Mouse (Mus musculus): ENCODE data around the gene Igfbp6. TPM values are rescaled to one million over a fixed set of nuclear protein-coding genes. Genes with fewer than 3 reads are reported as not detected.

Gene Igfbp6
- polyA plus RNA-seq (2014; fragmentation: Illumina TruSeq; extraction: RNeasy Lipid Tissue Mini Kit (QIAGEN cat#74804); ENCODE audit: low read depth, low replicate concordance) = not detected

DNA sequence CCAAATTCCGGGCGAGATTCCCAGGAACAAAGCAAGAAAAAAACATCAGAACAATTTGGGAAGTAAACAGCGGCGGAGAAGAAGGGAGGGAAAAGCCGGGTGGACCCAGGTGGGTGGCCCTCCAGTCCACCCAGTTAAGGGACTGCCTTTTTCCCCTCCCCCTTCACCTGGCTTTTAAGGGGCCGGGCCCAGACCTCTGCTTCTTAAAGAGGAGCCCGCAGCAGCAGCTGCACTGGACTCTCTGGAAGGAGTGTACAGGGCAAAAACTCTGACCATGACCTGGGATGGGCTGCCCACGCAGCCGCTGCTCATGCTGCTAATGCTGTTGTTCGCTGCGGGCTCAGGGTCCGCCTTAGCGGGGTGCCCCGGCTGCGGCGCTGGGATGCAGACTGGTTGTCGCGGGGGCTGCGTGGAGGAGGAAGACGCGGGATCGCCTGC is at the start of gene Igfbp6:
TSS of gene Igfbp6 (plus strand) at position 89 of the 438 bp plus-strand sequence.

DNA sequence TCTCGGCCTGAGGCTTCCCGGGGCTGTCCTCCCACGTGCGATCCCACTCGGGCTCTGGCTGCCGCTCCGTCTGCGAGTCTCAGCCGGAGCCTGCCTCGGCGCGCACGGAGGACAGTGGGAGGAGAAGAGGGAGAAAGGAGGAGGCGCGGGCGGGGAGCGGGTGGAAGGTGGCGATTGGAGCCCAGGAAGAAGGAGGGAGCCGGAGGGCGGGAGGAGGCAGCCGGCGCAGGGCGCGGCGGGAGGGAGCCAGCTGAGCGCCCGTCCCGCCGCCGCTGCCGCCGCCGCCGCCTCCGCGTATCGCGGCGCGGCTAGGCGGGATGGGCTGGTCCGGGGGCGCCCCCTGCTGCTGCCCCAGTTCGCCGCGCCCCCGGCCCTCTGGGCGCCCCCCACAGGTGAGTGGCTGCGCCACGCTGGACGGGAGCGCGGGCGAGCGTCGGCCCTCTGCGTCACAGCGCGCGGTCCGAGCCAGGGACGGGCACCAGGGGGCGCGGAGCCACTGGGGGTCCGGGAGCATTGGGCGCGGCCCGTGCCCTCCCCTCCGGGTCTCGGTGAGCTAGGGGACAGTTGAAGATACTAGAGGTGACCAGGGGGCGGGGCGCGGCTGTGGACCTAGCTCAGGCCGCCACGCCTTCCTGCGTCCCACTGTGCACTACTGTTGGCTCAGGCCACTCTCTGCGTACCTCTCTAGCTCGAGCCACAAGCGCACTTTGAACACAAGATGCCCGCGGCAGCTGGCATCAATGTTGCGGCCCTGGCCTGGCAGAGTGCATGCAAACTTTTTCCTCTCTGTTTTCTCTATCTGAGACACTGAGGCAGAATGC is 43.8 kb upstream of the Igfbp6 start, which contains the start of gene Tns2:
TSS of gene Tns2 (plus strand) at position 253 of the 821 bp plus-strand sequence.

DNA sequence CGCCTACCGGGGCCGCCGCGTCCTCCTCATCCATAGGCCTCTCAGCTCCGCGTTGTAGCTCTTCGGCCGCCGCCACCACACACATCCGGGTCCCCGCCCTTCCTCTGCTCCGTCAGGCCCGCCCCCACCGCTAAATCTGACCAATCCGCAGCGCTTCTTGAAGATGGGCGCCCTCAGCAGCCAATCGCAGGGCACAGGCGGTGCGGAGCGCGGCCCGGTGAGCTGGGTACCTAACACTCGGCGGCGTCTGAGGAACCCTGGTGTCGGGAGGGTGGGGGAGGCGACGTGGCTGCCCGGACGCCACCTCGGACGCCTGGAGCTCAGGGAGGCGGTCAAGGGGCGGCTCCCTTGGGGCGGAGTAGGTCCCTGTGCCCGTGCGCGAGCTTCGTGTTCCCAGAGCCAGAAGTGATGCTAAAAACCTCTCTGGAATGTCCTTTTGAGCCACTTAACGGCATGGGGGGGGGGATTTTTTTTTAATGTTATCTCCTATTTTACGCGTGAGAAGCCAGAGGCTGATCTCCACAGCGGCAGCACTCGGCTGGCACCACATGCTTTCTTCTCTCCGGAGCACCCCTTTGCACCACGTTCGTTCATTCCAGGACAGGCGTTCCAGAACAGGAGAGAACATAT is 7.9 kb upstream of the Igfbp6 start, which contains the start of gene Spryd3:
TSS of gene Spryd3 (minus strand) at position 106 of the 630 bp plus-strand sequence.

DNA sequence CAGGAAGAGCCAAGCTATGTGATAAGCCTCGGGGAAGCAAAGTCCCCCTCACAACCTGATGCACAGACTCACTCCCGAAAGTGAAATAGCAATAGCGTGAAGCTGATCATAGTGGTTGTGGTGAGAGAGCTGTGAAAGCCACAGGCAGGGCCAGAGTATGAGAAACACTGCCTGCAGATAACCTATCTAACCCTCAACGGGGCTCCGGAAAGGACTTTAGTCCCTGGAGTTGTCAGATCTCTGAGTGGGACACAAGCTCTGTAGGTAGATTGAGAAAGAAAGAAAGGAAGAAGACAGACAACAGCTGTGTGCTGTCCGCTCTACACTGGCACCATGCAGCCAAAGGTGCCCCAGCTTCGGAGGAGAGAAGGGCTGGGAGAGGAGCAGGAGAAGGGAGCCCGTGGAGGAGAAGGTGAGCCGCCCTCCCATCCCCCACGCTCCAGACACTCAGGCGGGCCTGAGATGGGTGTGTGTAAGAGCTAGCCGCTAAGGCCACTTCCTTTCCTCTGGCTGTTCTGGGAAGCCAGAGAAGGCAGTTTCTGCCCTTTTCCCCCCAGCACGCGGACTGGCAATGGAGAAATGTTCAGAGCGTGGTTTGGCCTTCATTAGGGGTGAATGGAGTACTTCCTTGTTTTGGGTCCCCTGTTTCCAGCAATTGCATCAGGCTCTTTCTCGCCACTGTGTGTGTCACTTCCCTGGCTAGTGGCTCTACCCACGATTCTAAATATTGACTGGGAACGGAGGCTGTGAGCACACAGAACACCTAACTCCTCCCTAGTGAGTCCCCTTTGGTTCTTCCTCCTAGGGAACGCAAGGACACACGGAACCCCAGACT is 6.4 kb downstream of the Igfbp6 start, which contains the start of gene Soat2:
TSS of gene Soat2 (plus strand) at position 226 of the 835 bp plus-strand sequence.

Other genes starting within 250 kb of the Igfbp6 start
- not detected for gene Krt4, start 219.6 kb upstream of the Igfbp6 start, polyA plus RNA-seq (2014; fragmentation: Illumina TruSeq; extraction: RNeasy Lipid Tissue Mini Kit (QIAGEN cat#74804); ENCODE audit: low read depth, low replicate concordance)
- not detected for gene Krt79, start 204.0 kb upstream of the Igfbp6 start, polyA plus RNA-seq (2014; fragmentation: Illumina TruSeq; extraction: RNeasy Lipid Tissue Mini Kit (QIAGEN cat#74804); ENCODE audit: low read depth, low replicate concordance)
- gene Krt78, start 190.1 kb upstream of the Igfbp6 start, polyA plus RNA-seq (2014; fragmentation: Illumina TruSeq; extraction: RNeasy Lipid Tissue Mini Kit (QIAGEN cat#74804); ENCODE audit: low read depth, low replicate concordance) = not detected
- gene Krt8, start 139.9 kb upstream of the Igfbp6 start, polyA plus RNA-seq (2014; fragmentation: Illumina TruSeq; extraction: RNeasy Lipid Tissue Mini Kit (QIAGEN cat#74804); ENCODE audit: low read depth, low replicate concordance) = 16.7 TPM
- 19.0 TPM for gene Krt18, start 116.2 kb upstream of the Igfbp6 start, polyA plus RNA-seq (2014; fragmentation: Illumina TruSeq; extraction: RNeasy Lipid Tissue Mini Kit (QIAGEN cat#74804); ENCODE audit: low read depth, low replicate concordance)
- gene Eif4b, start 70.6 kb upstream of the Igfbp6 start, polyA plus RNA-seq (2014; fragmentation: Illumina TruSeq; extraction: RNeasy Lipid Tissue Mini Kit (QIAGEN cat#74804); ENCODE audit: low read depth, low replicate concordance) = 130 TPM
- gene Tns2, start 43.9 kb upstream of the Igfbp6 start, polyA plus RNA-seq (2014; fragmentation: Illumina TruSeq; extraction: RNeasy Lipid Tissue Mini Kit (QIAGEN cat#74804); ENCODE audit: low read depth, low replicate concordance) = 17.7 TPM
- 0.85 TPM for gene Spryd3, start 8.1 kb upstream of the Igfbp6 start, polyA plus RNA-seq (2014; fragmentation: Illumina TruSeq; extraction: RNeasy Lipid Tissue Mini Kit (QIAGEN cat#74804); ENCODE audit: low read depth, low replicate concordance)
- 7.1 TPM for gene Soat2, start 6.2 kb downstream of the Igfbp6 start, polyA plus RNA-seq (2014; fragmentation: Illumina TruSeq; extraction: RNeasy Lipid Tissue Mini Kit (QIAGEN cat#74804); ENCODE audit: low read depth, low replicate concordance)
- gene Zfp740, start 58.9 kb downstream of the Igfbp6 start, polyA plus RNA-seq (2014; fragmentation: Illumina TruSeq; extraction: RNeasy Lipid Tissue Mini Kit (QIAGEN cat#74804); ENCODE audit: low read depth, low replicate concordance) = 9.0 TPM
- gene Csad, start 60.4 kb downstream of the Igfbp6 start, polyA plus RNA-seq (2014; fragmentation: Illumina TruSeq; extraction: RNeasy Lipid Tissue Mini Kit (QIAGEN cat#74804); ENCODE audit: low read depth, low replicate concordance) = 24.0 TPM
- 1.2 TPM for gene Itgb7, start 87.6 kb downstream of the Igfbp6 start, polyA plus RNA-seq (2014; fragmentation: Illumina TruSeq; extraction: RNeasy Lipid Tissue Mini Kit (QIAGEN cat#74804); ENCODE audit: low read depth, low replicate concordance)
- gene Rarg, start 113.2 kb downstream of the Igfbp6 start, polyA plus RNA-seq (2014; fragmentation: Illumina TruSeq; extraction: RNeasy Lipid Tissue Mini Kit (QIAGEN cat#74804); ENCODE audit: low read depth, low replicate concordance) = 0.98 TPM
- gene Gm9918, start 126.2 kb downstream of the Igfbp6 start, polyA plus RNA-seq (2014; fragmentation: Illumina TruSeq; extraction: RNeasy Lipid Tissue Mini Kit (QIAGEN cat#74804); ENCODE audit: low read depth, low replicate concordance) = not detected
- 1.7 TPM for gene Mfsd5, start 135.1 kb downstream of the Igfbp6 start, polyA plus RNA-seq (2014; fragmentation: Illumina TruSeq; extraction: RNeasy Lipid Tissue Mini Kit (QIAGEN cat#74804); ENCODE audit: low read depth, low replicate concordance)
- not detected for gene Espl1, start 151.9 kb downstream of the Igfbp6 start, polyA plus RNA-seq (2014; fragmentation: Illumina TruSeq; extraction: RNeasy Lipid Tissue Mini Kit (QIAGEN cat#74804); ENCODE audit: low read depth, low replicate concordance)
- gene Pfdn5, start 181.8 kb downstream of the Igfbp6 start, polyA plus RNA-seq (2014; fragmentation: Illumina TruSeq; extraction: RNeasy Lipid Tissue Mini Kit (QIAGEN cat#74804); ENCODE audit: low read depth, low replicate concordance) = 50.1 TPM
- gene Myg1, start 187.3 kb downstream of the Igfbp6 start, polyA plus RNA-seq (2014; fragmentation: Illumina TruSeq; extraction: RNeasy Lipid Tissue Mini Kit (QIAGEN cat#74804); ENCODE audit: low read depth, low replicate concordance) = 10.0 TPM
- 2.5 TPM for gene Aaas, start 206.4 kb downstream of the Igfbp6 start, polyA plus RNA-seq (2014; fragmentation: Illumina TruSeq; extraction: RNeasy Lipid Tissue Mini Kit (QIAGEN cat#74804); ENCODE audit: low read depth, low replicate concordance)
- not detected for gene Sp7, start 222.8 kb downstream of the Igfbp6 start, polyA plus RNA-seq (2014; fragmentation: Illumina TruSeq; extraction: RNeasy Lipid Tissue Mini Kit (QIAGEN cat#74804); ENCODE audit: low read depth, low replicate concordance)

Data from liver, adult 10 weeks (tissue).